16 mouse cellular contexts compared by ENCODE assay signal in genomic region chr13:82974210-82974811, GRCm38 (mm10).
"Had no signal": no experiment of that assay in that cellular context is flagged by ENCODE, and none has a peak within 500 bp of the region (broad histone marks: within the 10 kb centered on the region; RNA-seq: fewer than 3 reads in every experiment).

No protein-coding gene starts in this region.

- H3K27ac ChIP-seq: limb, embryonic 10.5 days; liver, embryonic 15.5 days; midbrain, embryonic 10.5 days; neural tube, embryonic 15.5 days; stomach, postnatal 0 days had no signal

- H3K4me3 ChIP-seq: limb, embryonic 10.5 days; liver, embryonic 15.5 days; midbrain, embryonic 10.5 days; myocyte; neural tube, embryonic 15.5 days had no signal

- H3K36me3 ChIP-seq: limb, embryonic 10.5 days; liver, embryonic 15.5 days; midbrain, embryonic 10.5 days; neural tube, embryonic 15.5 days had no signal

- H3K4me1 ChIP-seq: limb, embryonic 10.5 days; liver, embryonic 15.5 days; midbrain, embryonic 10.5 days; neural tube, embryonic 15.5 days had no signal

- H3K4me2 ChIP-seq: liver, embryonic 11.5 days; liver, embryonic 15.5 days; neural tube, embryonic 15.5 days had no signal

- H3K27me3 ChIP-seq: liver, embryonic 15.5 days; neural tube, embryonic 15.5 days had no signal

- H3K9me3 ChIP-seq: limb, embryonic 10.5 days; liver, embryonic 15.5 days; midbrain, embryonic 10.5 days; neural tube, embryonic 15.5 days had no signal

- DNase-seq: kidney, postnatal 25 days; lung, adult 2 months; lung, postnatal 36 days; midbrain, embryonic 14.5 days; right cerebral cortex, adult 18-20 months; right cerebral cortex, postnatal 25 days; thymus, adult 18-20 months; thymus, postnatal 14 days had no signal

- ATAC-seq: lung, postnatal 0 days had no signal

- H3K9ac ChIP-seq: liver, embryonic 15.5 days; neural tube, embryonic 15.5 days had no signal
